Mouse (Mus musculus) cortical plate, adult 2 months (tissue): ENCODE measurements at regions not wholly inside any gene's neighbourhood (a gene's known extent, or its start where the extent isn't known, plus 50 kb on each side); places are given as distances from the start of the nearest gene placed in this dataset.

ENCODE experiments used
- CTCF ChIP-seq: fragments of 200-500 bp; IDR thresholded peaks from 2 replicates; pipeline ENCODE4 v1.5.1; 2011; ENCODE audit warnings: mild to moderate bottlenecking, control low read depth, low read length; ENCODE audit not compliant: insufficient read depth; ENCODE audit errors: extremely low read depth
- POLR2A ChIP-seq: fragments of 200-500 bp; IDR thresholded peaks from 2 replicates; pipeline ENCODE4 v1.6.1; 2011; ENCODE audit warnings: mild to moderate bottlenecking, low read length, control low read depth; ENCODE audit not compliant: insufficient read depth; ENCODE audit errors: extremely low read depth

DNA sequence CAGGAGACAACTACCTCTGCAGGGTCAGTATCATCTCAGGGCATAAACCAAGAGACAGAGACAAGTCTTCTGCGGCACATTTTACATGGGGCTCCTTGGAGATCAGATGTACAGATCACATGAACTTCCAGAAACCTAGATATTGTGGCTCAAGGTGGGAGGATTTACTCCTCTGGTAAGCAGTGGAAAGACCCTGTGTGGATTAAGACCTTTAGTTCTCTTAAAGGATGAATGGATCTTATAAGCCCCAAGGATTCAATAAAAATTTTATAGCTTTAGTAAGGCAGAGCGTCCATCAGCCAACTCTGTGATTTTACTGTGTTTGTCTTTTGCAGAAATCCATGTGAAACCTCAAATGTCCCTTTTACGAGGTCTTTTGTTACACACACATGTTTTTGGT is 213.8 kb upstream of the Fbxl7 start:
- no peak for TF ChIP-seq POLR2A
- TF ChIP-seq CTCF: no peak
